Mouse (Mus musculus): Measurements from ENCODE around the gene Mpzl1. TPM values are rescaled to one million over a fixed set of nuclear protein-coding genes. Genes with fewer than 3 reads are reported as not detected.

Mpzl1 gene
- polyA plus RNA-seq, 1 experiment = 20.7 TPM

DNA sequence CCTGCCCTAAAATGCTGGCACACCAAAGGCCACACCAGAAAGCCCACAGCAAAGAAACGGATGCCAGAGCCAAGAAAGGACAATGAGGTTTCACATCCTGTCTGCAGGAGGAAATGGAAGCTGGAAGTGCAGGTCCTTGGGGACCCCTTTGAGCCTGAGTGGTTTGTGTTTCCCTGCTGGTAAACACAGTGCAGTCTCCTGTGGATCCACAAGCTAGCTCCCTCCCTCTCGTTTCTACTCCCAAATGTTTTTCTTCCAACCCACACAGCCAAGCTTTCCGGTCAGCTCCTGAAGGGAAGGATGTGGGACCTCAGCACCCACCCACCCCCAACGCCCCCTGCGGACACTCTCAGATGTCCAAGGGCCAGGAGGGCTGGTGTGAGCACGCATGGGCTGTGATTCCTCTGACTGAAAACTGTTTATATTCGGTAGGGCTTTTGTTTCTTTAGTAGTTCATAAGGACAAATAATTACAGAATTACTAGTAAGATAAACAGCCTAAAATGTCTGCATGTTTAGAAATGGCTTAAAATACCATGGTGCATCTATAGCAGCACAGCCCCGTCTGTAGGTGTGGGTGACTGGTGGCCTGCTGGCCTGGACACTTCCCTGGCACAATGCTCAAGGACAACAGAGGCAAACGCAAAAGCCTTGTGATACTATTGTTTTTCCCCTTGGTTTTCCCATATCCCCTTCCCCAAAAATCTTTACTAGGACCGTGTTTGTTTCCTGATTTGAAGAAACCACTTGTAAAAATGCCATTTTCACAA is 44.9 kb downstream of the Mpzl1 start:
- TF ChIP-seq CTCF (IDR thresholded peaks at IDR 0.05; ENCODE audit: control insufficient read depth, insufficient read depth, low read length) (no peak), POLR2A (IDR thresholded peaks at IDR 0.05; ENCODE audit: borderline replicate concordance, control insufficient read depth, low read depth, low read length) (no peak)
- WGBS = 63% methylated on average over 10 of the region's 10 CpGs
- no peak overlapping the region for H3K27ac ChIP-seq (ENCODE audit: control insufficient read depth, insufficient read depth, low read depth, low read length, poor library complexity)

DNA sequence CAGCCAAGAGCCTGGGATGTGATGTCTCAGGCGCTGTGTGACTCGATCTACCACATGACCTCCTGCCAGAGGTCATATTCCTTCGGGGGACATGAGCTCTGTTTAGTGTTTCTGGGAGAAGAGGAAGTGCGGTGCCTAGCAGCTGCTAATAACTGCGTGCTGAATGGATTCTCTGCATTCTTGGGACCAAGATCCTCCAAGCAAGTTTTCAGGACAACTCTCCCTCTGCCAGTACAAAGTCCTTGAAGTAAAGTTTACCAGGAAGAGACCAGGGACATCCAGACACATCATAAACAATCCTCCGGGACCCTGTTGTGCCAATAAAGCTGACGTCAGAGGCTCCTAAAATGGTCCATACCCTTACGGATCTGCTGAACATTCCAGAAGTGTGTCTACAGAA is 46.5 kb downstream of the Mpzl1 start:
- Histone ChIP-seq H3K4me1 (ENCODE audit: control insufficient read depth, insufficient read depth, low read length) (no peaks in the 10 kb centered on the region; the same call in 1 of the 2 replicates), H3K4me3 (replicated peaks; ENCODE audit: control insufficient read depth, low read depth, low read length) (no peak overlapping the region), H3K27ac (ENCODE audit: control insufficient read depth, insufficient read depth, low read depth, low read length, poor library complexity) (no peak overlapping the region)
- WGBS = 74% methylated on average over 8 of the region's 8 CpGs
- no peak for TF ChIP-seq CTCF (IDR thresholded peaks at IDR 0.05; ENCODE audit: control insufficient read depth, insufficient read depth, low read length)
- TF ChIP-seq POLR2A (IDR thresholded peaks at IDR 0.05; ENCODE audit: borderline replicate concordance, control insufficient read depth, low read depth, low read length) = no peak

More for the DNA sequence above, 44.9 kb downstream of the Mpzl1 start:
- Histone ChIP-seq H3K4me3 (replicated peaks; ENCODE audit: control insufficient read depth, low read depth, low read length) (no peak overlapping the region), H3K4me1 (ENCODE audit: control insufficient read depth, insufficient read depth, low read length) (no peaks in the 10 kb centered on the region; the same call in 1 of the 2 replicates)

DNA sequence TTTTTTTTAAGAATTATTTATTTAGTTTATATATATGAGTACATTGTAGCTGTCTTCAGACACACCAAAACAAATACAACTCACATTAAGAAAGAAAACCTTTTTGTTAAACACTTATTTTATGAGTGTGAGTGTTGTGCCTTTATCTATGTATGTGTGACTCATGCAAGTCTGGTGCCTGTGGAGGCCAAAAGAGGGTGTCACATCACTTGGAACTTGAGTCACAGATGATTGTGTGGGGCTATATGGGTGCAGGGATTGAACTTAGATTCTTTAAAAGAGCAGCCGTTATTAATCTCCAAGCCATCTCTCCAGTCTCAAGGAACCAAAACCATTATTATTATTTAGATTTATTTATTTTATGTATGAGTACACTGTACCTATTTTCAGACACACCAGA is 48.0 kb downstream of the Mpzl1 start:
- Histone ChIP-seq H3K4me1 (ENCODE audit: control insufficient read depth, insufficient read depth, low read length) (no peaks in the 10 kb centered on the region; the same call in 1 of the 2 replicates), H3K27ac (ENCODE audit: control insufficient read depth, insufficient read depth, low read depth, low read length, poor library complexity) (no peak overlapping the region), H3K4me3 (replicated peaks; ENCODE audit: control insufficient read depth, low read depth, low read length) (no peak overlapping the region)
- 87% methylated on average over 1 of the region's 1 CpGs for WGBS
- TF ChIP-seq CTCF (IDR thresholded peaks at IDR 0.05; ENCODE audit: control insufficient read depth, insufficient read depth, low read length) = no peak

DNA sequence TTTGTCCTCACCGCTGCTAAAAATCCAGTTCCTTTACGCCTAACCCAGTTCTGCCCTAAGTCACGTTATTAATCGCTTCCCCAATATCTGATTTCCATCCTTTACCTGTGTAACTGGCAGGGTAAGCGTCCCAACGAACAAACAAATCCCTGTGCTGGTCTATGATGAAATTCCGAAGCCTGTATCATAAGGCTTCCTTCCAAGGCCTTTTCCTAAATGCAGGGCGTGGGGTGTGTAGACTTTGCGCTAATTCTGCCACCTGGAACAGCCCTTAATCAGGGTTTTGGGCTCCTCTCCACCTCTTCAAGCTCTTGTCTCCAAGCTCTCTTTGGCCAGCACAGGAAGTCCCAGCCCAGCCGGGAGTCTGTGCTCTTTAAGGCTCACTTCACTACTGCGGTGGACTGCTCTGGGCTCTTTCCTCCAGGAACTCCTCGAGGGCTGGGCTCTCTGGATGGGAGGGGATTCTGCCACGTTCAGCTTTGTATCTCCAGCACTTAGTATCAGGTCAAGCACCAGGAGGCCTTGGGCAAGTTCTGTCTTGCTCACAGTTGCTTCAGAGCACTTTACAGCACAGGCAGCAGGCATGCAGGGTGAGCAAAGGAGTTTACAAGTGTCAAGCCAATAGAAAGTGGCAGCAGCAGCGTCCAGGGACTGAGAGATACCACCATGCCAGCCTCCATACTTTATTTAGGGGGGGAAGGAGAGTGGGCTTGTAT is 48.8 kb downstream of the Mpzl1 start:
- Histone ChIP-seq H3K27ac (ENCODE audit: control insufficient read depth, insufficient read depth, low read depth, low read length, poor library complexity) (no peak overlapping the region), H3K4me3 (replicated peaks; ENCODE audit: control insufficient read depth, low read depth, low read length) (no peak overlapping the region)
- WGBS = 71% methylated on average over 14 of the region's 14 CpGs

DNA sequence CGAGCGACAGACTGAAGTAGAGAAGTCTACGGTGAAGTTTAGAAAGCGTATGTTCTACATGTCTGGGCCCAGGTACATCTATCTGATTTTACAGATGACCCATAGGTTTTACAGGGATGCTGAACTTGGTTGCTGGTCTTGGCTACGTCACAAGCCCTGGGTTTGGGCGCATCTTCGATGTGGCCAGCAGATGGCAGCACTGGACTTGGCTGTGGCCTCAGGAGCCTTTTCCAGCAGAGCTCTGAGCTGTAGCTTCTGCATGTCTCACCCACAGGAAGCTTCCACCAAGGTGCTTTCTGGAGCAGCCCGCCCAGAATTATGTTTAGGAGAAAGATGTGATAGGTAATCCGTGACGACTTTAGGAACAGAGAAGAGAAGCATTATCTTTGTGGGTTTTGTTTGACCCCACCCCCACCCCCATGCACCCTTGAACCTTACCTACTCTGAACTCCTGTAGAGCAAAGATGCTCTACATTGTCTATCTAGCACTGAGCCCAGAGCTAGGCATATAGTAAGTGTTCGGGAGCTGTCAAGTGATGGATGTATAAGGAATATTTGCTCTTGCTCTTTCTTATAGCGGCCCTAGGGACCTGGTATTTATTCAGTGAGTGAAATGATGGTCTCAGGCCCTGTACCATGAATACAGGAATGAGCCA is 50.7 kb downstream of the Mpzl1 start:
- 26% methylated on average over 12 of the region's 12 CpGs for WGBS
- Histone ChIP-seq H3K27ac (ENCODE audit: control insufficient read depth, insufficient read depth, low read depth, low read length, poor library complexity) (no peak overlapping the region), H3K4me3 (replicated peaks; ENCODE audit: control insufficient read depth, low read depth, low read length) (no peak overlapping the region), H3K4me1 (ENCODE audit: control insufficient read depth, insufficient read depth, low read length) (no peaks in the 10 kb centered on the region)
- no peak; the same call in 1 of the 2 replicates for TF ChIP-seq POLR2A (IDR thresholded peaks at IDR 0.05; ENCODE audit: borderline replicate concordance, control insufficient read depth, low read depth, low read length)
- peak; percentile 99 for TF ChIP-seq CTCF (IDR thresholded peaks at IDR 0.05; ENCODE audit: control insufficient read depth, insufficient read depth, low read length)

More for the DNA sequence above, 48.8 kb downstream of the Mpzl1 start:
- no peak for TF ChIP-seq CTCF (IDR thresholded peaks at IDR 0.05; ENCODE audit: control insufficient read depth, insufficient read depth, low read length)
- TF ChIP-seq POLR2A (IDR thresholded peaks at IDR 0.05; ENCODE audit: borderline replicate concordance, control insufficient read depth, low read depth, low read length) = no peak
- H3K4me1 ChIP-seq (ENCODE audit: control insufficient read depth, insufficient read depth, low read length) = no peaks in the 10 kb centered on the region; the same call in 1 of the 2 replicates

DNA sequence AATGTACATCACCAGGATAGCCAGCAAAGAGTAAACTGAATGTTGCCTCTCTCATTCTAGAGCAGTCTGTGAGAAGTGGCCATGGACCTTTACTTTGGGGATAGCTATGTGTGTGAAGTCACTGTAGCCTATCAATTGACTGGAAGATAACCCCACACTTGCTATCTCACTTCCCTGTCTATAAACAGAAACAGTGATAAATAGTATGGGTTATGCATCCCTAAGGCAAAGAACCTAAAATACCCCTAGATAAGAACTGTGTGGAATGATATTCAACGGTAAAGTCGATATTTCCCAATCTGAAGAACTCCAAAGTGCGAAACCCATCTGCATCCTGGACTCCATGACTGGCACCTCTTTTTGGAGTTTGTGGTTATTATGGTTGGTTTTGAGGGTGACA is 53.1 kb downstream of the Mpzl1 start:
- Histone ChIP-seq H3K27ac (ENCODE audit: control insufficient read depth, insufficient read depth, low read depth, low read length, poor library complexity) (no peak overlapping the region), H3K4me3 (replicated peaks; ENCODE audit: control insufficient read depth, low read depth, low read length) (no peak overlapping the region), H3K4me1 (ENCODE audit: control insufficient read depth, insufficient read depth, low read length) (no peaks in the 10 kb centered on the region)
- no peak for TF ChIP-seq CTCF (IDR thresholded peaks at IDR 0.05; ENCODE audit: control insufficient read depth, insufficient read depth, low read length)
- TF ChIP-seq POLR2A (IDR thresholded peaks at IDR 0.05; ENCODE audit: borderline replicate concordance, control insufficient read depth, low read depth, low read length) = no peak
- 75% methylated on average over 3 of the region's 3 CpGs for WGBS

DNA sequence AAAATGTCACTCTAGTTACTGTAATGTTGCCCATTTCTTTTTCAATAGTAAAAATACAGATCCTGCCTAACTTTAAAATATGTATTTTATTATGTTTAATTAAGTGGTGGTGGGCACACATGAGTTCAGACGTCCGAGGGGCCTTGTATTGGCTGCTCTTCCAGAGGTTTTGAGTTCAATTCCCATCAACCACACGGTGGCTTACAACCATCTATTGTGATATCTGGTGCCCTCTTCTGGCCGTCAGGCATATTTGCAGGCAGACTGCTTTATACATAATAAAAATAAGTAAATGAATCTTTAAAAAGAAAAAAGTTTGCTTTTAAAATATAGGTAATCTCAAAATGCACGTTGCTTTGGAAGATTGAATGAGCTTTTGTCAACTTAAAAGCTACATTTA is 55.0 kb downstream of the Mpzl1 start:
- Histone ChIP-seq H3K27ac (ENCODE audit: control insufficient read depth, insufficient read depth, low read depth, low read length, poor library complexity) (no peak overlapping the region), H3K4me1 (ENCODE audit: control insufficient read depth, insufficient read depth, low read length) (no peaks in the 10 kb centered on the region), H3K4me3 (replicated peaks; ENCODE audit: control insufficient read depth, low read depth, low read length) (no peak overlapping the region)
- WGBS = 55% methylated on average over 5 of the region's 5 CpGs
- TF ChIP-seq CTCF (IDR thresholded peaks at IDR 0.05; ENCODE audit: control insufficient read depth, insufficient read depth, low read length) (no peak), POLR2A (IDR thresholded peaks at IDR 0.05; ENCODE audit: borderline replicate concordance, control insufficient read depth, low read depth, low read length) (no peak)

DNA sequence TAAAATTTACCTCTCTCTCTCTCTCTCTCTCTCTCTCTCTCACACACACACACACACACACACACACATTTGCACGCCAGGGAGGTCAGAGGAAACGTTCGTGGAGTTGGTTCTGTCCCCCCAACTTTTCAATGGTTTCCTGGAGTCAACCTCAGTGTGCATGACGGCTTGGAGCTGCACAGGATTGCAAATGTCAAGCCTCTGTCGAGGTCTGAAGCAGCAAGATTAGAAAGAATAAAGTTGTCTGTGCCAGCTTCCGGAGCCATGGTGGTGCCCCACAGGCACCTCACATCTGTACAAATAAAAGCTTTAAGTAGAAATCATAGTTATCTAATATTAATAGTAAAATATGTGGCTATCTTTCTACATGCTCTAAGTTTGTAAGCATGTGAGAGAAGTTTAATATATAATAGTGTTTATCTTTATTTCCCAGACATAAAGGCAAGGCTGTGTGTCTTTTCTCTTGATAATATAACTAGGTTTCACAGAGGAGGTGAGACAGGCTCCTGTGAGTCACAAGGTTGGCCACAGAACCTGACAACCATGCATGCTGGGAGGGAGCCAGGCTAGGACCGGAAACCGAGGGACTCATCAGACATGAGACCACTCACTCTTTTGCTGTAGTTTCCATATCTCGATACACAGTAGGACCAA is 57.8 kb downstream of the Mpzl1 start:
- TF ChIP-seq POLR2A (IDR thresholded peaks at IDR 0.05; ENCODE audit: borderline replicate concordance, control insufficient read depth, low read depth, low read length) = no peak
- no peak for TF ChIP-seq CTCF (IDR thresholded peaks at IDR 0.05; ENCODE audit: control insufficient read depth, insufficient read depth, low read length)
- H3K4me1 ChIP-seq (ENCODE audit: control insufficient read depth, insufficient read depth, low read length) = no peaks in the 10 kb centered on the region
- H3K4me3 ChIP-seq (replicated peaks; ENCODE audit: control insufficient read depth, low read depth, low read length) = no peak overlapping the region
- WGBS = 23% methylated on average over 9 of the region's 9 CpGs
- H3K27ac ChIP-seq (ENCODE audit: control insufficient read depth, insufficient read depth, low read depth, low read length, poor library complexity) = no peak overlapping the region
